Mouse (Mus musculus) lung, embryonic 14.5 days (tissue): ENCODE measurements around the gene 2810004N23Rik. TPM values are rescaled to one million over a fixed set of nuclear protein-coding genes. Genes with fewer than 3 reads are reported as not detected.

ENCODE experiments used
- ATAC-seq: fragments of 200-750 bp; cut with Nextera tagmentation; 2 replicates; pipeline ENCODE4 v1.8.0; 2017; ENCODE audit warnings: mild to moderate bottlenecking, moderate TSS enrichment, moderate library complexity; ENCODE audit not compliant: insufficient read depth
- DNase-seq: peaks from one replicate; pipeline ENCODE4 v3.0.0-alpha.2; 2015
- H3K27ac ChIP-seq: fragments of 300-500 bp; sonication (generic); 2 replicates; pipeline ENCODE4 v1.5.1; 2014; ENCODE audit warnings: low read depth, mild to moderate bottlenecking, moderate library complexity
- H3K27me3 ChIP-seq: fragments of 300-500 bp; sonication (generic); 2 replicates; pipeline ENCODE4 v1.6.1; 2014; ENCODE audit warnings: low read length, control low read depth; ENCODE audit not compliant: insufficient read depth
- H3K36me3 ChIP-seq: fragments of 300-500 bp; sonication (generic); 2 replicates; pipeline ENCODE4 v1.6.1; 2014; ENCODE audit warnings: control low read depth; ENCODE audit not compliant: insufficient read depth
- H3K4me1 ChIP-seq: fragments of 300-500 bp; sonication (generic); 2 replicates; pipeline ENCODE4 v1.6.1; 2014; ENCODE audit warnings: antibody characterized with exemption, control low read depth; ENCODE audit not compliant: insufficient read depth
- H3K4me2 ChIP-seq: fragments of 300-500 bp; sonication (generic); 2 replicates; pipeline ENCODE4 v1.6.1; 2014; ENCODE audit warnings: mild to moderate bottlenecking
- H3K4me3 ChIP-seq: fragments of 300-500 bp; sonication (generic); 2 replicates; pipeline ENCODE4 v1.5.1; 2014; ENCODE audit warnings: low read depth, low read length
- H3K9ac ChIP-seq: fragments of 300-500 bp; sonication (generic); 2 replicates; pipeline ENCODE4 v1.6.1; 2014
- H3K9me3 ChIP-seq: fragments of 300-500 bp; sonication (generic); 2 replicates; pipeline ENCODE4 v1.6.1; 2016; ENCODE audit warnings: low read depth, low read length, control low read depth
- CTCF ChIP-seq: IDR thresholded peaks from 2 replicates; pipeline ENCODE4 v1.5.1; 2016; ENCODE audit warnings: antibody characterized with exemption, low read depth
- WGBS: fragments of 180-500 bp; shearing (Covaris S2); extraction: QIAGEN DNeasy Blood & Tissue Kit; methylation state at CpG from one replicate; pipeline ENCODE4 v1.1.7; 2014; 5-methylcytosine and 5-hydroxymethylcytosine counted together
- polyA plus RNA-seq: library from polyadenylated mRNA; unstranded; fragments of >200 nt; fragmentation: Nextera tagmentation; extraction: Ambion mirVana; gene quantifications from 2 replicates; pipeline ENCODE4 v1.2.1, GENCODE M21; 2014

The 2810004N23Rik gene
- polyA plus RNA-seq, 1 experiment from 2014 or later: 44.5 TPM

DNA sequence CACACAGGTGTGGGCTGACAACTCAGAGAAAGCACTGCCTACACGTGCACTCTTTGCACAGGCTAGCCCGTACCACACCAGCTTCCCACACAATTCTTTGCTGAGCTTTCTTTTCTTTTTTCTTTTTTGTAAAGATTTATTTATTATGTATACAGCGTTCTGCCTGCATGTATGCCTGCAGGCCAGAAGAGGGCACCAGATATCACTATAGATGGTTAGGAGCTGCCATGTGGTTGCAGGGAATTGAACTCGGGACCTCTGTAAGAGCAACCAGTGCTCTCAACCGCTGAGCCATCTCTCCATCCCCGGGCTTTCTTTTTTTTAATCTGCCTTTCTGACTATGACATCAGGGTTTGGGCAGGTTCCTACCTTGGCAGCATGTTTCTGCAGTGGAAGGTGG is 39.4 kb downstream of the 2810004N23Rik start:
- H3K27ac ChIP-seq: no peak overlapping the region
- no peaks in the 10 kb centered on the region for H3K9me3 ChIP-seq
- no peak overlapping the region for H3K9ac ChIP-seq
- ATAC-seq: no peak
- 77% methylated on average over 6 of the region's 6 CpGs for WGBS
- H3K36me3 ChIP-seq: no peaks in the 10 kb centered on the region
- peak; percentile 36 for TF ChIP-seq CTCF
- no peak for DNase-seq
- H3K4me3 ChIP-seq: no peak overlapping the region
- H3K4me1 ChIP-seq: no peaks in the 10 kb centered on the region
- H3K27me3 ChIP-seq: no peaks in the 10 kb centered on the region
- no peak overlapping the region for H3K4me2 ChIP-seq

DNA sequence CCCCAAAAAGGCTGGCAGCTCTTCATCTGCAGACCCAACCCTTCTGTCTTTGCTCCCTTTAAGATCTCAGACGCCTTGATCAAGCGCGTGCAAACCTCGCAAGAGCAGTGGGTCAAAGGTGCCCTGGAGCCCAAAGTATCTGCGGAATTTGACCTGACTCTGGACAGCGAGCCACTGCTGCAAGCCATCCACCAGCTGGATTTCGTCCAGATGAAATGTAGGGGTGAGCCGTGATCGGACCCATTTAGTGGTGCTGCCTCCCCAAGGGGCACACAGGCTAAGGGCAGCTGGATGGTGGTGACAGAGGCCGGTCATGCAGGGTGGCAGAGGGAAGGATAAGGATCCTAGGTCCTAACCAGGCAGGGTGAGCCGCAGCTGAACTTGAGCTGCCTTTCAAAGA is 42.8 kb downstream of the 2810004N23Rik start:
- no peak overlapping the region for H3K9ac ChIP-seq
- H3K4me1 ChIP-seq: no peaks in the 10 kb centered on the region
- H3K4me2 ChIP-seq: no peak overlapping the region
- no peaks in the 10 kb centered on the region for H3K36me3 ChIP-seq
- ATAC-seq (no peak), DNase-seq (peak; percentile 22)
- no peak for TF ChIP-seq CTCF
- no peaks in the 10 kb centered on the region for H3K27me3 ChIP-seq
- H3K27ac ChIP-seq: no peak overlapping the region
- H3K9me3 ChIP-seq: peaks cover 7% of the 10 kb centered on the region; the same call in 1 of the 2 replicates
- 21% methylated on average over 11 of the region's 11 CpGs for WGBS
- no peak overlapping the region for H3K4me3 ChIP-seq

DNA sequence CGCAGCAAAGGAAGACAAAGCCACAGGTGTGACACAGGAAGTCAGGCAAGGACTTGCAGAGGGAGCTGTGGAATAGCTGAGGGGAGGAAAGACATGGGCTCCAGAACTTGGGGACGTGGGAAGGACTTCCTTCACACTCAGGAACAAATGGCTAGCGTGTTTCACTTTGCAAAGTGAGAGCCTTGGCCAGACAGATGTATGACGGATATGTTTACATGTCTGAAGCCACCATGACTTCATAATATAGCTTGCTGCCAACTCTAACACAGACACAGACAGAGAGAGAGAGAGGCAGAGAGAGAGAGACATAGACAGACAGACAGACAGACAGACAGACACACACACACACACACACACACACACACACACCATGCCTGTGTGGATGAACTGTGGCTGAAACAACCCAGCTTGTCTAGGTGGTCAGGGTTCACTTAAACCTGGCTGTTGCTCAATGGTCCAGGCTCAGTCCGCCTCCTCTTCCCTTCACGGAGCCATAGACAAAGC is 43.3 kb downstream of the 2810004N23Rik start:
- TF ChIP-seq CTCF: no peak
- ATAC-seq (peak; percentile 41; the same call in 1 of the 2 replicates), DNase-seq (peak; percentile 44)
- no peaks in the 10 kb centered on the region for H3K27me3 ChIP-seq
- no peaks in the 10 kb centered on the region for H3K36me3 ChIP-seq
- no peak overlapping the region for H3K9ac ChIP-seq
- peaks cover 7% of the 10 kb centered on the region; the same call in 1 of the 2 replicates for H3K9me3 ChIP-seq
- H3K4me2 ChIP-seq: no peak overlapping the region
- WGBS: 45% methylated on average over 6 of the region's 6 CpGs
- H3K4me1 ChIP-seq: no peaks in the 10 kb centered on the region
- H3K4me3 ChIP-seq: no peak overlapping the region
- H3K27ac ChIP-seq: no peak overlapping the region

DNA sequence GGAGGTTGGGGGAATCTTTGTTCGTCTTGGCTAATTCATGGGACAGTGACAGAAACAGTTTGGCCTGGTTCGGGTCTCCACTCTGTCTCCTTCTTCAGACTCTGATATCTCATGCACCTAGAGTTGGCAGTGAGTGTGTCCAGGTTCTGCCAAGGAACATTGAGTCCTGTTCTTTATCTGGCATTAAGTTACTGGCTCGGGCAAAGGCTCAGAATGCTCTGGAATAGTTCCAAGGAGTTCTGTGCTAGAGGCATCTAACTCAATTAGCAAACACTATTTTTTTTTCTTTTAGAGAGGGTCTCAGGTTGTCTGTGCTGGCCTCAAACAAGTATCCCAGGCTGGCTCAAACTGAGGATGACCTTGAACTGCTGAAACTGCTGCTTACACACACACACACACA is 45.6 kb downstream of the 2810004N23Rik start:
- H3K4me2 ChIP-seq: no peak overlapping the region

DNA sequence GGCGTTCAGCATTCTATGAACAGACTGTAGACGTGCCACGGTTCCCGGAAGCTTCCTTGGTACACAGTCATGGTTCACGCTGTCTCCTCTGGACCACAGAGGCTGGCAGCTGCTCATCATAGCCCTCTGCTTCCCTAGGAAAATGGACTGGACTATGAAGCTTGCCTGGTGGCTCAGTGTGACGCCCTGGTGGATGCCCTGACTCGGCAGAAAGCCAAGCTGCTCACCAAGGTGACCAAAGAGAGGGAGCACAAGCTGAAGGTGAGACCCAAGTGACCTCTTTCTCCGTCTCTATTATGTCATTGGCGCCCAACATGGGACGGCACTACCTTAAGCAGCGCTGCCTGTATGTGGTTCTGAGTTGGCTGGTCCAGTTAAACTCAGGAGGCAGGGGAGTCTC is 46.1 kb downstream of the 2810004N23Rik start:
- TF ChIP-seq CTCF: no peak
- Histone ChIP-seq H3K27me3 (no peaks in the 10 kb centered on the region), H3K36me3 (no peaks in the 10 kb centered on the region), H3K27ac (no peak overlapping the region), H3K4me2 (no peak overlapping the region), H3K9ac (no peak overlapping the region), H3K9me3 (peaks cover 7% of the 10 kb centered on the region; the same call in 1 of the 2 replicates), H3K4me1 (no peaks in the 10 kb centered on the region), H3K4me3 (no peak overlapping the region)
- no peak for ATAC-seq
- WGBS: 96% methylated on average over 11 of the region's 11 CpGs
- no peak for DNase-seq

More for the DNA sequence above, 45.6 kb downstream of the 2810004N23Rik start:
- H3K4me3 ChIP-seq: no peak overlapping the region
- H3K27me3 ChIP-seq: no peaks in the 10 kb centered on the region
- no peak for ATAC-seq
- WGBS: 82% methylated on average over 3 of the region's 3 CpGs
- DNase-seq: no peak
- no peak overlapping the region for H3K9ac ChIP-seq
- peaks cover 7% of the 10 kb centered on the region; the same call in 1 of the 2 replicates for H3K9me3 ChIP-seq
- H3K4me1 ChIP-seq: no peaks in the 10 kb centered on the region
- no peaks in the 10 kb centered on the region for H3K36me3 ChIP-seq
- TF ChIP-seq CTCF: no peak
- no peak overlapping the region for H3K27ac ChIP-seq

DNA sequence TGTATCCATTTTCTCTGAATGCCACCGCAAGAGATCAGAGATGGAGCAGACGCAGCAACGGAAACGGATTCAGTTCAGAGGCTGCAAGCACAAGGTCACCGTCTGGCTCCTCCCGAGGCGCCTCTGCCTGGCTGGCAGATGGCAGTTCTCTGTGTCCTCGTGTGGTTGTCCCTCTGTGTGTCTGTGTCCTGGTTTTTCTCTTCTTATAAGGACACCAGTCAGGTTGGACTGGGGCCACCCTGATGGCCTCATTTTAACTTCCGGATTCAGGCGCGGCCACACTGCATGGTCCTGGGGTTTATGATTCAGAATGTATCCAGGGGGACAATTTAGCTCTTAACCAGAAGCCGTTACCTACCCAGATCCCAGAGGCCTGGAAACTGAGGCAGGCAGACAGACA is 47.0 kb downstream of the 2810004N23Rik start:
- no peak overlapping the region for H3K4me2 ChIP-seq
- ATAC-seq (no peak), DNase-seq (no peak)
- H3K27ac ChIP-seq: no peak overlapping the region
- H3K36me3 ChIP-seq: no peaks in the 10 kb centered on the region
- H3K4me1 ChIP-seq: no peaks in the 10 kb centered on the region
- no peaks in the 10 kb centered on the region for H3K27me3 ChIP-seq
- no peak overlapping the region for H3K4me3 ChIP-seq
- 75% methylated on average over 12 of the region's 12 CpGs for WGBS
- H3K9ac ChIP-seq: no peak overlapping the region
- TF ChIP-seq CTCF: no peak
- peaks cover 7% of the 10 kb centered on the region; the same call in 1 of the 2 replicates for H3K9me3 ChIP-seq

DNA sequence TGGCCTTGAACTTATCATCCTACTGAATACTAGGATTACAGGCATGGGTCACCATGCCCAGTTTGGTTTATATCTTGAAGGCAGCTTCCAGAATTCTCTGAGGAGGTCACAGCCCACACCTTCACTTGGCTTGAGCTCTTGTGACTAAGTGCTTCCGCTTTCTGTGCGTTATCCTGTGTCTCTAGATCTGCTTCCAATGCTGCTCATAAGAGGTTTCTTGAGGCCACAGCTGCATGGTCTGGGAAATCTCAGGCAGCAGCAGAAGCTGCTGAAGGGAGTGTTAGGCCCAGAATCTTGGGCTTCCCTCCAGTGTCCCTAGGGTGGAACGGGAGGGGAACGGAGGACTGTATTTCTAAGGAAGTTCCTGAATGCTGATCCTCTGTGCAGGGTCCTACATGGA is 49.6 kb downstream of the 2810004N23Rik start:
- no peak for TF ChIP-seq CTCF
- no peak for DNase-seq
- Histone ChIP-seq H3K27me3 (no peaks in the 10 kb centered on the region), H3K4me1 (no peaks in the 10 kb centered on the region), H3K27ac (no peak overlapping the region), H3K36me3 (no peaks in the 10 kb centered on the region), H3K9me3 (peaks cover 7% of the 10 kb centered on the region; the same call in 1 of the 2 replicates), H3K9ac (no peak overlapping the region), H3K4me3 (no peak overlapping the region), H3K4me2 (no peak overlapping the region)
- WGBS: 84% methylated on average over 4 of the region's 4 CpGs
- ATAC-seq: no peak
